Mouse (Mus musculus) left cerebral cortex, adult 2 months (tissue): Measurements from ENCODE around the gene Stt3a. TPM values are rescaled to one million over a fixed set of nuclear protein-coding genes. Genes with fewer than 3 reads are reported as not detected.

Experiments
- DNase-seq, 2 experiments: peaks; one replicate each; pipeline ENCODE4 v3.0.0; 2021 to 2022; ENCODE audit warnings: low spot score in 2 of 2, mixed read lengths in 1 of 2; ENCODE audit errors: extremely low spot score in 1 of 2
- H3K27ac ChIP-seq: fragments of 200-600 bp; 2 replicates; pipeline ENCODE4 v1.8.1; 2022
- H3K4me3 ChIP-seq: fragments of 200-600 bp; 2 replicates; pipeline ENCODE4 v1.8.1; 2022
- CTCF ChIP-seq: fragments of 200-600 bp; IDR thresholded peaks from 2 replicates; pipeline ENCODE4 v1.8.1; 2022; ENCODE audit warnings: antibody characterized with exemption, mild to moderate bottlenecking, moderate library complexity
- intact Hi-C: fragments of 180-260 bp; cut with DNase I; formaldehyde crosslinking; loops from one replicate; pipeline ENCODE4 v1.15.1; 2025
- long read RNA-seq, 2 experiments: library from polyadenylated mRNA; stranded (forward); transcript quantifications; one replicate each; pipeline ENCODE4 v2.0.0; 2021; ENCODE audit warnings: borderline mapping rate in 2 of 2
- total RNA-seq, 2 experiments: library from RNA; stranded (reverse); gene quantifications; 2 replicates each; pipeline ENCODE4 v1.2.3; 2021

Gene Stt3a
- 10 to 100 TPM; 70.3 to 77.2 TPM for total RNA-seq
- long read RNA-seq, experiment 1, full-length matches to known transcripts: 43 of 49 reads
- long read RNA-seq, experiment 1, partial matches to known transcripts: 3 of 49 reads
- long read RNA-seq, experiment 1, other reads (novel, unspliced or antisense): 3 of 49 reads
- long read RNA-seq, experiment 2, full-length matches to known transcripts: 30 of 33 reads
- long read RNA-seq, experiment 2, partial matches to known transcripts: 0 of 33 reads
- long read RNA-seq, experiment 2, other reads (novel, unspliced or antisense): 3 of 33 reads

DNA sequence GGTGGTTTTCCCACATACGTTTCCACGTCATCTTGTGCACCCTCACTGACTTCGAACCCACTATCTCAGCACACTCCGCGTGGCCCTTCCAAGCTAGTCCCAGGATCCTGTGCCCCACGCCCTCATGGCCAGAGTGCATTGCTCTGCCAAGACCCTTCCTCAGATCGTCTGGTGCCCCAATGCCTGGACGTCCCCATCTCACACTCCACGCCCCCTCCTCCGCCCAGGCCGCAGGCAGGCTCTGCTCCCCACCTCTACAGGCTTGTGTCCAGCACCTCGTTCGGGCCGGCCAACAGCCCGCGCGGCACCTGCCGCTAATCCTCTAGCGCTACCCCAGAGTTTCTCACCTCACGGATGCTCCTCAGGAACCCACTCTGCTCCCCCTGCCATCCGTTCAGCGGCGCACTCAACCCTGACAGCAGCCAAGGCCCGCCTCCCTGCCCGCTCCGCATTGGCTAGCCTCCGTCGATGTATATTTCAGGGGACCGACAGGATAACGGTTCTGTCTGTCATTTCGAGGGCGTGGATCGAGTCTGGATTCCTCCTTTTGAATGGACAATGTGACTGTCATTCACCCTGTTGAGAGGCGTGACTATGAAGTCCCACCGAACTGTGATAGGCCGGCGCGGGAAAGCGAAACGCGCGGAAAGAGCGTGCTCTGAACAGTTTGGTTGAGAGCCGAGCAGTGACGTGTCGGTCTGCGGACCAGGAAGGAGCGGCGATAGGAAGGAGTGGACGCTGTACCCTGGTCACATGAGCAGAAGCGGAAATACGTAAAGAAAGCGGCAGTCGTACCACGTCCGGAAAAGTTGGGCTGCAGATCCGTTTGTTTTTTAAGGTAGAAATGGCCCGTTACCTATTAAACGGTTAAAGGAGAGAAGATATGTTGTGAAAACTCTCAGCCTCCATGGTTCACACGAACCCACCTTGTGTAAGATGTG, at the start of gene Stt3a:
Stt3a (minus strand) TSS at position 477 of the 941 bp plus-strand sequence.
- H3K4me3 ChIP-seq: peak within 1 kb of the TSS; percentile 79
- peak within 1 kb of the TSS; percentile 97 for H3K27ac ChIP-seq
- intact Hi-C loops: no loop called here
- peak; percentile 98 to 99 for DNase-seq
- no peak for TF ChIP-seq CTCF

DNA sequence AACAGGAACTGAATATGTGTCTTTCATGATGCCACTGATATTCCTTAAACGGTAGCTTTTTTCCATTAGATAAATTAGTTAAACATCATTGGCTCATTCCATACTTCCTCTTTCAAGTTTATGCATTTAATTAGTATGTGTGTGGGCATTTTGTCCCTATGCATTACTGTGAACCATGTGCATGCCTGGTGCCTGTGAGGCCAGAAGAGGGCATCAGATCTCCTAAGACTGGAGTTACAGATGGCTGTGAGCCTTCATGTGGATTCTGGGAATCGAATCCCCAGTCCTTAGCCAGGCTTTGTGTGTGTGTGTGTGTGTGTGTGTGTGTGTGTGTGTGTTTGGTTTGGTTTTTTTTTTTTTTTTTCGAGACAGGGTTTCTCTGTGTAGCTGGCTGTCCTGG, 47.0 kb upstream of the Stt3a start:
- no peak overlapping the region for H3K4me3 ChIP-seq
- intact Hi-C loops: no loop called here
- no peak overlapping the region for H3K27ac ChIP-seq
- TF ChIP-seq CTCF: peak; percentile 18
- DNase-seq: no peak

DNA sequence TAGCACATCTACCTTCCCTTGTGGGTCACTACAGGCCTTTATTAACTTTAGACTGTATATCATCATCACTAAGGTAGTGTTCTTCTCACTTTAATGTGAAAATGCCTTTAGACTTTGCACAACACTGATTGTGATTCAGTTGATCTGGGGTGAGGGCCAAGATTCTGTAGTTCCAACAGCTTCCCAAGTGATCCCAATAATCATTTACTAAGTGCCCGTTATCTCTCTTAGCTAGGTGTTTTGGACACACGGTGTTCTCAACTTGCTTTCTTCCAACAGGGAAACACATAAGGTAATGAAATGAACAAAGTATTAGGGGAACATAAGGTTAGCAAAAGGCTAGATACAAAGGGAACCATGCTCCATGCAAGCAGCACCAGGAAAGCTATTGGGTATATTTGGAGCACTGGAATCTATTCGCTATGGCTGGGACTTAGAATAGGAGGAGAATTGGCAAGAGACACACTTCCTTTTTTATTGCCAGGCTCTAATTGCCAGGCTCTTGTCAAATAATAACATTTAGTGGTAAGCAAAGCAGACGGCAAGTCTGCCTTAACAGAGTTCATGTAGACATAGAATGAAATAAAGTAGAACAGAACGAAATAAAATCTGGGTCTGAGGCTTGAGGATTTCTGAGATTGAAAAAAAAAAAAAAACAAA, 40.8 kb upstream of the Stt3a start:
- DNase-seq: no peak
- intact Hi-C loops: no loop called here
- Histone ChIP-seq H3K27ac (no peak overlapping the region), H3K4me3 (no peak overlapping the region)
- TF ChIP-seq CTCF: no peak

DNA sequence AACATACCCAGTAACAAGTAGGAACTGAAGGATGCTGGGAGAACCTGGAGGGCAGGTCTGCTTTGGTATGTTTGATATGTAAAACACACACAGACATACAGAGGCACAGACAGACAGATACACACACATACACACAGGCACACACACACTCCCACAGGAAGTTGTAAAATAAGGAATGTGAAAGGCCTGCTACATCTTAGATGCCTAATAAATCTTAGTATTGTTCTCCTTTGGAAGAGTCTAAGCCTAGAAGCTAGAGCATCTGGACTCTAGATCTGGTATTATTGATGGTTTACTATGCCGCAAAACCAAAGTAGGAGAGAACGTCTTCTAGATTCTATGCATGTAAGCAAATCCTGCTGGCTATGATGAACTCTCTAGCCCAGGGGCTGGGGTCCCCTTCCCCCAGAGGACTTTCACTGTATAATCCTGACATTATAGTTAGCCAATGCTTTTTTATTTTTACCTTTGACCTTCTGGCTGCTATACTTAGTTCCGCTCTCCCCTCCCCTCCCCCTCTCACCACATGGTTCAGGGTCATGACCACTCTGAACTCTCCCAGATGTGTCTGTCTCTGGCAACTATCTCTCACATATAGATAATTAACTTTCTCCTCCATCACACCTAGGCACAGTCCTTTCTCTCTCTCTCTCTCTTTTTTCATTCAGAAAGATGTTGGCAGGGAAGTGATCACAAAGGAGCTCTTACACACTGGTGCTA, 37.9 kb upstream of the Stt3a start:
- intact Hi-C loops: no loop called here
- no peak overlapping the region for H3K27ac ChIP-seq
- H3K4me3 ChIP-seq: no peak overlapping the region
- no peak for TF ChIP-seq CTCF
- DNase-seq: no peak

DNA sequence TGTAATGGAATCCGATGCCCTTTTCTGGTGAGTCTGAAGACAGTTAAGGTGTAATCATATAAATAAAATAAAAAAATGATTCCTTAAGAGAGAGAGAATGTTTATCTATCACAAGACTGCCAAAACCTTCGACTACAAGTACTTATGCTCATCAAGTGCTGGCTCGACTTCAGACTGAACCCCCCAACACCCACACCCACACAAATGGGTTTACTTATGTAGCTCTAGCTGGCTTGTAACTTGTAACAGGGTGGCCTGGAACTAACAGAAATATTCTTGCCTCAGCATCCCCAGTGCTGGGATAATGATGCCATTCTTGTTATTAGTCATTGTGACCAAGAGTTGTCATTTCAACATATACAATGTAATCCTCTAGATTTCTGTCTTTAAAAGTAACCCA, 36.4 kb upstream of the Stt3a start:
- no peak for DNase-seq
- Histone ChIP-seq H3K4me3 (no peak overlapping the region), H3K27ac (no peak overlapping the region)
- TF ChIP-seq CTCF: no peak
- intact Hi-C loops: no loop called here

DNA sequence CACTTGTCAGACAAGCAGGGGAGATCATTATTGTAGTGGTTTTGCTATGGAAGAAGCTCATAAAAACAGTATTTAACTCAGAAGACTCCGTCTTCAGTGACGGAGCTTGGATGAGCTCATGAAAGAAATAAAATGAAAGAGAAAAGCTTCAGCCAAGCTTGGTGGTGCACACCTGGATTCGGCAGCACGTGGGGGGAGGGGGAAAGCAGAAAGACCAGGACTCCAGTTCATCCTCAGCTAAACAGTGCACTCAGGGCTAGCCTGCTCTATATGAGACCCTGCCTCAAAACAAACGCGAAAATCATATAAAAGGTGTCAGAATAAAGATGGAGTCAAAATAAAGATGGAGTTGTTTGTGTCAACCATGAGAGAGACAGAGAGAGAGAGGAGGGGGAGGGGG, 35.9 kb upstream of the Stt3a start:
- Histone ChIP-seq H3K27ac (no peak overlapping the region), H3K4me3 (no peak overlapping the region)
- intact Hi-C loops: no loop called here
- no peak for DNase-seq
- TF ChIP-seq CTCF: no peak

DNA sequence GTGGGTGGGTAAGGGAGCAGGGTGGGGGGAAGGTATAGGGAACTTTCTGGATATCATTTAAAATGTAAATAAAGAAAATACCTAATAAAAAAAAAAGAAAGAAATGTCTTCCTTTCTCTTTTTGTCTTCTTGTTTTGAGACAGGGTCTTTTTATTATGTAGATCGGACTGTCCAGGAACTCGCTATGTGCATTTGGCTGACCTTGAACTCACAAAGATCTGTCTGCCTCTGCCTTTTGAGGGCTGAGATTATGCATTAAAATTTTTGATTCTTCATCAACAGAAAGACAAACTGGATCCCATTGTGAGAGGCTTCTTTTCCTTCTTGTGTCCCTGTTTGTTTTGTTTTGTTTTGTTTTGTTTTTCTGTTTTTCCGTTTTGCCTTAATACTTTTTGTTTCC, 35.5 kb upstream of the Stt3a start:
- TF ChIP-seq CTCF: no peak
- Histone ChIP-seq H3K27ac (no peak overlapping the region), H3K4me3 (no peak overlapping the region)
- intact Hi-C loops: no loop called here
- no peak for DNase-seq

DNA sequence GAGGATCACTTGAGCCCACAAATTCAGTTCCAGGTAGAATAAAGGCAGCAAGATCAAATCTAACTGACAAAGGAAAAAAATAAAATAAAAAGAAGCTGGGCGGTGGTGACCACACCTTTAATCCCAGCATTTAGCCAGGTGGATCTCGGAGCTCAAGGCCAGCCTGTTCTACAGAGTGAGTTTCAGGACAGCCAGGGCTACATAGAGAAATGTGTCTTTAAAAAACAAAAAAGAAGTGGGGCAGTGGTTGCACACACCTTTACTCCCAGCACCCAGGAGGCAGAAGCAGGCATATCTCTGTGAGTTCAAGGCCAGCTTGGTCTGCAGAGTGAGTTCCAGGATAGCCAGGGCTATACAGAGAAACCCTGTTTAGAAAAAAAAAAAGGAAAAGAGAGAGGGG, 34.5 kb upstream of the Stt3a start:
- Histone ChIP-seq H3K4me3 (no peak overlapping the region), H3K27ac (no peak overlapping the region)
- no peak for TF ChIP-seq CTCF
- intact Hi-C loops: no loop called here
- no peak for DNase-seq

DNA sequence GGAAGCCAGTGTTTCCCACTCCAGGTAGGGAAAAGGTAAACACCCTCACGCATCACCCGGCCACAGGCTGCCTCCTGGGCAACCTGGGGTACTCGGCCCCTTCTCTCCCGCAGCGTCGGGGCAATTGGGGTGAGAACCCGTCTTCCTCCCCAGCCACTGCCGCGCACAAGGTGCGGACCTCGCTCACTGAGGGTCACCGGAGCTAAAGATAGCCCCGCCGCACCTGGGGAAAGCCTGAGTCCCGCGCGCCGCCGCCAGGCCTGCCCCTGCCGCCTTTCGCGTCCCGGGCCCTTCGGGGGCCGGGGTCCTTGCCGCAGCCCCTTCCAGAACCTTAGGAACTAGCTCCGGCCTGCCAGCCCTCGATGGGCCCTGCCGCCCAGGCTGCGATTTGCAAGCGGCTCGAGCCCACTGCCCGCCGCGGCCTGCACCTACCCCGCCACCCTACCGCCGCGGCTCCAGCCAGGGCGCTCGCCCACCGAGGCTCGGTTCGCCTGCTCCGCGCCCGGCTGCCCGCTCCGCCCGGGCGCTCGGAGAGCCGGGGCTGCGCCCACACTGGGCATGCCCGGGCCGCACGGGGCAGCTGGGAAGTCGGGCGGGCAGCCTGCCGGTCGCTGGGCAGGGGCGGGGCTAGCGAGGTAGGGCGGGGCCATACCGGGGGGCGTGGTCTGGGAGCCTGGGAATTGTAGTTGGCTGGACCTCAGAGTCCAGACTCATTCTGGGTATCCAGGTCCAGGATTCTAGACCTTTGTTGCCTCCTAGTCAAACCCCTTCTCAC, 29.5 kb upstream of the Stt3a start, which contains the start of gene Ei24:
Ei24 (minus strand) TSS at position 613 of the 775 bp plus-strand sequence.
- intact Hi-C loops: loop anchor here (2.0 to 5.0 kb wide), 2 partner anchors 36 to 75 kb away; no protein-coding TSS in a partner anchor
- DNase-seq: peak; percentile 90 to 94
- no peak for TF ChIP-seq CTCF

DNA sequence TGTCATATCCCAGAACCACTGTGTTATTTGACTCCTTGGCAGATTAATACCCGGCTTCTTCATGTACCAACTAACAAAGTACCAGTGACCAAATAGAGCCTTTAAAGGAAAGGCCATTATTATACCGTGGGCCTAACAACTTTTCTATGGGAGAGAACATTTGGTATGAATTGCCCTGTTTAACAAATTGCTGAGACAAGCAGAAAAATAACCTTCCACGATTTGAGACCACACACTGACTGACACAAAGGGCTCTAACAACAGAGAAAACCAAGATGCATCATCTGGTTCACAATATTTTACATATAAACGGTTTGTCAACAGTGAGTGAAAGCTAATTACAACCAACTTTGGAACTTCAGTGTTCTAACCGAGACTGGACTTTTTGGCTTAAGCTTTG, 28.7 kb upstream of the Stt3a start:
- no peak for TF ChIP-seq CTCF
- Histone ChIP-seq H3K4me3 (peak overlapping the region; percentile 97), H3K27ac (no peak overlapping the region)
- intact Hi-C loops: loop anchor here (2.0 to 5.0 kb wide), 2 partner anchors 37 to 76 kb away; no protein-coding TSS in a partner anchor
- no peak for DNase-seq

More for the DNA sequence above, 29.5 kb upstream of the Stt3a start, which contains the start of gene Ei24:
- Histone ChIP-seq H3K4me3 (peak within 1 kb of the TSS; percentile 97), H3K27ac (peak within 1 kb of the TSS; percentile 84)
